Mouse (Mus musculus) neutrophil, adult 59 days (primary cell): ENCODE data around the gene Kars. TPM values are rescaled to one million over a fixed set of nuclear protein-coding genes. Genes with fewer than 3 reads are reported as not detected.

Experiments used
- total RNA-seq, 2 experiments: library from RNA; stranded (reverse); gene quantifications; 1 replicate in 1 of 2; 2 replicates in 1 of 2; pipeline ENCODE4 v1.2.4; 2023

Kars gene
- 10 to 100 TPM; 44.2 to 44.4 TPM for total RNA-seq

GRCm38 (mm10) chr8:112010997-112011815, at the start of gene Kars, which contains the start of gene Terf2ip:
Gene Kars (minus strand): TSS chr8:112011323.
Gene Terf2ip (plus strand): TSS chr8:112011398.

GRCm38 (mm10) chr8:112014936-112015335, 3.8 kb upstream of the Kars start, which contains the start of gene Gm6793:
Gene Gm6793 (minus strand): TSS chr8:112015036.

GRCm38 (mm10) chr8:111992013-111992702, 19.0 kb downstream of the Kars start, which contains the start of gene Adat1:
Gene Adat1 (minus strand): TSS chr8:111992302.

Other genes with a start within 250 kb of the Kars start
- 10 to 100 TPM; 19.0 to 22.6 TPM for gene Cfdp1, start 157.0 kb downstream of the Kars start, total RNA-seq
- gene Tmem170, start 134.6 kb downstream of the Kars start, total RNA-seq, result 1 to 10 TPM; 3.6 to 4.3 TPM
- gene Chst5, start 100.9 kb downstream of the Kars start, total RNA-seq, result not detected
- under 1 TPM; 0.15 to 0.42 TPM for gene Tmem231, start 77.4 kb downstream of the Kars start, total RNA-seq
- gene Gabarapl2, start 70.6 kb downstream of the Kars start, total RNA-seq, result 10 to 100 TPM; 88.9 to 93.3 TPM
- gene Adat1, start 19.0 kb downstream of the Kars start, total RNA-seq, result under 1 TPM; 0.66 to 0.82 TPM
- gene Terf2ip, start 75 bp upstream of the Kars start, total RNA-seq, result 1 to 10 TPM; 6.6 to 8.1 TPM
- not detected for gene Gm6793, start 3.7 kb upstream of the Kars start, total RNA-seq